Mouse (Mus musculus): ENCODE results near the gene Atp5e. TPM values are rescaled to one million over a fixed set of nuclear protein-coding genes. Genes with fewer than 3 reads are reported as not detected.

Atp5e gene
- total RNA-seq (2021), result 1,000 to 10,000 TPM; 1,426 to 1,687 TPM
- polyA plus RNA-seq (2012; rRNA removed), result 969 and 1,190 TPM in 2 replicates
- long read RNA-seq, transcript Atp5e-202 (2 exons, 1,697 nt), result minor isoform, 8 of 1,129 reads
- long read RNA-seq, transcript Atp5e-201 (3 exons, 421 nt), result major isoform, 1,105 of 1,129 reads
- long read RNA-seq, partial matches to known transcripts, result 5 of 1,129 reads
- long read RNA-seq, other reads (novel, unspliced or antisense), result 11 of 1,129 reads

DNA sequence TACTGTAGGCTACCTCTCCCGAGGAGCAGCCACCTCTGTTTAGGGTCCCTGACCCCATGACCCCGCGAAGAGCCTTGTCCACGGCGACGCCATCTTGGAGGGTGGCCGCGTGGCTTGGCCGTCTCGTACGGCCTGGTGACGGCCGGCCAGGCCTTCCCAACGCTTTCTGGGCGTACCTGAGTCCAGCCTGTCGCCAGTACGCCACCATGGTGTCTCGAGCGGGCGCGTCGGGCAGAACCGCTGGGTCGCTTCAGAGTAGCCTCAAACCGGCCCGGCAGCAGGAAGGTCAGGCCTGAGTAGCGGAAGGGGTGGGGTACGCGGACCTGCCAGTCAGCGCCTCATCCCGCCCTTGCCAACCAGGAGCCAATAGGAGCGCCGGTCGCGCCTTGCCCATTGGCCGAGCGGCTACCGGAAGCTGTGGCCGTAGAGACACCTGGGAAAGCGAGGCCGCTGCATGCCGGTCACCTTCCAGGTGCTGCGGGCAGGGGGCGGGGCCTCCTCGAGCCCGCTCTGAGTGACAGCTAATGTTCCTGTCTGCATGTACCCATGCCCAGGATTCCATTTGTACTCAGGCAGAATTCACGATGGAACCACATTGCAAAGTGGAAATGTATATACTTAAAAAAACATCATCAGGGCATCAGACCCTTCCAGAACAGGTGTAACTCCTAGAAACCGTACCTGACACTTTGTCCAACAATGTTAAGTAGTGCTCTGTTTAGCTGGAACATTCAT lies at the start of gene Atp5e:
Atp5e (minus strand) TSS at position 317 of the 735 bp plus-strand sequence.
- DNase-seq, result peak; percentile 97 to 98
- H3K36me3 ChIP-seq (ENCODE audit: control insufficient read depth, insufficient read depth, low read length), result 0 out of 2 replicates have a peak, but pooled peaks cover 2% of the 10 kb centered on the region
- H3K27ac ChIP-seq, result peak within 1 kb of the TSS; percentile 96
- H3K9ac ChIP-seq (ENCODE audit: low read depth, low read length), result peak within 1 kb of the TSS; percentile 87
- H3K4me1 ChIP-seq (ENCODE audit: control insufficient read depth, insufficient read depth, low read length), result no peaks in the 10 kb centered on the region; the same call in 1 of the 2 replicates
- WGBS, result 2% methylated on average over 48 of the region's 48 CpGs
- intact Hi-C loops (cut with DNase I), result loop anchor here (10.0 kb wide), 1 partner anchor 391 kb away; no protein-coding TSS in a partner anchor
- 0 out of 2 replicates have a peak, but pooled peaks have one; percentile 41 for TF ChIP-seq EP300 (IDR thresholded peaks at IDR 0.05; ENCODE audit: insufficient read depth, low read depth, low read length)
- TF ChIP-seq CTCF (IDR thresholded peaks at IDR 0.05), result peak; percentile 44
- peak; percentile 75 for TF ChIP-seq POLR2A (IDR thresholded peaks at IDR 0.05; ENCODE audit: insufficient read depth, low read depth, low read length)
- peak within 1 kb of the TSS; percentile 95 for H3K4me3 ChIP-seq
- H3K27me3 ChIP-seq (ENCODE audit: control insufficient read depth, insufficient read depth, low read length), result no peaks in the 10 kb centered on the region
- peaks cover 3% of the 10 kb centered on the region for H3K79me2 ChIP-seq (replicated peaks; ENCODE audit: control insufficient read depth, insufficient read depth, low read length)

- no peak overlapping the region for H3K4me3 ChIP-seq
- DNase-seq, result no peak
- intact Hi-C loops (cut with DNase I), result no loop called here
- H3K36me3 ChIP-seq (ENCODE audit: control insufficient read depth, insufficient read depth, low read length), result no peaks in the 10 kb centered on the region
- no peaks in the 10 kb centered on the region for H3K4me1 ChIP-seq (ENCODE audit: control insufficient read depth, insufficient read depth, low read length)
- no peak overlapping the region for H3K9ac ChIP-seq (ENCODE audit: low read depth, low read length)
- H3K79me2 ChIP-seq (replicated peaks; ENCODE audit: control insufficient read depth, insufficient read depth, low read length), result no peaks in the 10 kb centered on the region
- no peak for TF ChIP-seq POLR2A (IDR thresholded peaks at IDR 0.05; ENCODE audit: insufficient read depth, low read depth, low read length)
- TF ChIP-seq CTCF (IDR thresholded peaks at IDR 0.05), result no peak
- TF ChIP-seq EP300 (IDR thresholded peaks at IDR 0.05; ENCODE audit: insufficient read depth, low read depth, low read length), result no peak
- 90% methylated on average over 8 of the region's 8 CpGs for WGBS
- no peak overlapping the region for H3K27ac ChIP-seq
- no peaks in the 10 kb centered on the region for H3K27me3 ChIP-seq (ENCODE audit: control insufficient read depth, insufficient read depth, low read length)
Measured at GRCm38 (mm10) chr2:174509825-174510224, 45.9 kb upstream of the Atp5e start.

GRCm38 (mm10) chr2:174507998-174508397 lies 44.1 kb upstream of the Atp5e start:
- no peak for TF ChIP-seq POLR2A (IDR thresholded peaks at IDR 0.05; ENCODE audit: insufficient read depth, low read depth, low read length)
- no peak for TF ChIP-seq CTCF (IDR thresholded peaks at IDR 0.05)
- TF ChIP-seq EP300 (IDR thresholded peaks at IDR 0.05; ENCODE audit: insufficient read depth, low read depth, low read length), result no peak
- Histone ChIP-seq H3K4me1 (ENCODE audit: control insufficient read depth, insufficient read depth, low read length) (no peaks in the 10 kb centered on the region), H3K79me2 (replicated peaks; ENCODE audit: control insufficient read depth, insufficient read depth, low read length) (no peaks in the 10 kb centered on the region), H3K9ac (ENCODE audit: low read depth, low read length) (no peak overlapping the region), H3K27ac (no peak overlapping the region), H3K36me3 (ENCODE audit: control insufficient read depth, insufficient read depth, low read length) (no peaks in the 10 kb centered on the region), H3K27me3 (ENCODE audit: control insufficient read depth, insufficient read depth, low read length) (no peaks in the 10 kb centered on the region), H3K4me3 (no peak overlapping the region)
- DNase-seq, result no peak
- intact Hi-C loops (cut with DNase I), result no loop called here
- WGBS, result 89% methylated on average over 4 of the region's 4 CpGs

DNA sequence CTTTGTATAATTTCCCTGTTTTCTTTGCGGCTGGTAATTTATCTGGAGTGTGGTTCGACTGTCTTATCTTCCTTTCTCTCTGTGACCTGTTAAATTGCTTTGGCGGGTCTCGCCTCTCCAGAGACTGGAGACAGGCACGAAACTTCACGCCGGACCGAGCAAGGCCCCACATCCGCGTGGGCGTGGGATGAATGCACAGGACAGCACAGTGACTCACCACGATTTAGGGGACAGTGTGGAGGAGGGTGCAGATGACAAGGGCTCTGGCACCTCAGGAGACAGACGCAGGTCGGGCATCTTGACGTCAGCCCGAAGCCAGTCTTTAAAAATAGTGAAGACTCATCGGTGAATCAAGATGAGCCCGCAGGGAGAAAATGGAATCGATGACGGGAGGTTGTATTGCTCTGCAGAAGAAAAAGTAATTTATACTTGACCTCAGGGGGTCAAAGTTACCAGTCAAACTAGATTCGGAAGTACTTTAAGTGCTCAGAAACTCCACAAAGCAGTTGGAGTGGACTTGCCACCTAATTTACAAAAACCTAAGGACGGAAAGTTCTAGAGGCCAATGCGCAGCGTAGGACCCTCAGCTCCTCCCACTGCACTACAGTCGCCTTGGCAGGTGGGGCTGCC lies 39.0 kb upstream of the Atp5e start:
- intact Hi-C loops (cut with DNase I), result no loop called here
- Histone ChIP-seq H3K9ac (ENCODE audit: low read depth, low read length) (no peak overlapping the region), H3K27ac (no peak overlapping the region), H3K27me3 (ENCODE audit: control insufficient read depth, insufficient read depth, low read length) (no peaks in the 10 kb centered on the region), H3K4me1 (ENCODE audit: control insufficient read depth, insufficient read depth, low read length) (no peaks in the 10 kb centered on the region), H3K36me3 (ENCODE audit: control insufficient read depth, insufficient read depth, low read length) (no peaks in the 10 kb centered on the region), H3K4me3 (no peak overlapping the region), H3K79me2 (replicated peaks; ENCODE audit: control insufficient read depth, insufficient read depth, low read length) (no peaks in the 10 kb centered on the region)
- TF ChIP-seq POLR2A (IDR thresholded peaks at IDR 0.05; ENCODE audit: insufficient read depth, low read depth, low read length) (no peak), EP300 (IDR thresholded peaks at IDR 0.05; ENCODE audit: insufficient read depth, low read depth, low read length) (no peak), CTCF (IDR thresholded peaks at IDR 0.05) (no peak)
- no peak for DNase-seq
- 51% methylated on average over 25 of the region's 25 CpGs for WGBS

DNA sequence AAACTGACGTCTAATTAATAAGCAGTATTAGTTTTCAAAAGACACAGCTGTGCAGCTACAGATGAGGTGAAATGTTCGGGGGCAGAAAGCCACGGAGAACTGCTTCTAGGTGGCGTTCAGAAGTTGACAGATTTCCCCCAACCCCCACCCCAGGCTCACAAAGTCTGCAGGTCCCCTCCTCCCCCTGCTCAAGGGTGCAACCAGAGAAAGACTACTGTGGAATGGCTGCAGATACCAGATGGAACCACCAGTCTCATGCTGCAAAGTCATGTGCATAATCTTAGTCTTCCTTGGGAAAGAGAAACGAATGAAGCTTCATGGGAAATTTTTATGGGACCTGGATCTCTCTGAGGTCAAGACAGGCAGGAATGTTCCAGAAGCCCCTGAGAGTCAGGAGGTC lies 38.4 kb upstream of the Atp5e start:
- DNase-seq, result no peak
- intact Hi-C loops (cut with DNase I), result no loop called here
- H3K27me3 ChIP-seq (ENCODE audit: control insufficient read depth, insufficient read depth, low read length), result no peaks in the 10 kb centered on the region
- no peaks in the 10 kb centered on the region for H3K36me3 ChIP-seq (ENCODE audit: control insufficient read depth, insufficient read depth, low read length)
- H3K4me3 ChIP-seq, result no peak overlapping the region
- no peaks in the 10 kb centered on the region for H3K79me2 ChIP-seq (replicated peaks; ENCODE audit: control insufficient read depth, insufficient read depth, low read length)
- H3K9ac ChIP-seq (ENCODE audit: low read depth, low read length), result no peak overlapping the region
- TF ChIP-seq POLR2A (IDR thresholded peaks at IDR 0.05; ENCODE audit: insufficient read depth, low read depth, low read length), result no peak
- no peak for TF ChIP-seq EP300 (IDR thresholded peaks at IDR 0.05; ENCODE audit: insufficient read depth, low read depth, low read length)
- TF ChIP-seq CTCF (IDR thresholded peaks at IDR 0.05), result no peak
- WGBS, result 60% methylated on average over 5 of the region's 5 CpGs
- no peak overlapping the region for H3K27ac ChIP-seq
- no peaks in the 10 kb centered on the region for H3K4me1 ChIP-seq (ENCODE audit: control insufficient read depth, insufficient read depth, low read length)

Data from heart, adult 2 months (tissue).